ENCODE assay signal across 7 mouse cellular contexts in genomic region chr9:20581175-20581634, GRCm38 (mm10). TPM values are rescaled to one million over a fixed set of nuclear protein-coding genes. Genes with fewer than 3 reads are reported as not detected.
DNase-seq lines count a peak whose midpoint lies in the region; ATAC-seq and TF ChIP-seq lines count a peak whose summit lies in the region.

Gene Zfp846 (plus strand): TSS chr9:20581291.

- peak within 1 kb of the TSS; percentile 57 for H3K9ac ChIP-seq in intestine, postnatal 0 days (ENCODE audit: low read depth, low read length)
- H3K9ac ChIP-seq in midbrain, embryonic 12.5 days (replicated peaks): peak within 1 kb of the TSS; percentile 77

- peaks cover 6% of the 10 kb centered on the region; the same call in 1 of the 2 replicates for H3K4me1 ChIP-seq in embryonic facial prominence, embryonic 10.5 days
- H3K4me1 ChIP-seq in intestine, postnatal 0 days (replicated peaks; ENCODE audit: control insufficient read depth, insufficient read depth, low read length): no peaks in the 10 kb centered on the region
- peaks cover 3% of the 10 kb centered on the region for H3K4me1 ChIP-seq in midbrain, embryonic 12.5 days
- H3K4me1 ChIP-seq in small intestine, adult 2 months (ENCODE audit: control insufficient read depth, insufficient read depth, insufficient read length, low read length): no peaks in the 10 kb centered on the region

- intact Hi-C loops in left cerebral cortex, postnatal 4 days (cut with DNase I): loop anchor here (10.0 kb wide), 1 partner anchor 66 kb away; no protein-coding TSS in a partner anchor

- peaks cover 17% of the 10 kb centered on the region for H3K27me3 ChIP-seq in embryonic facial prominence, embryonic 10.5 days (replicated peaks; ENCODE audit: low read depth, poor library complexity, severe bottlenecking)
- peaks cover 8% of the 10 kb centered on the region; the same call in 1 of the 2 replicates for H3K27me3 ChIP-seq in intestine, postnatal 0 days (replicated peaks; ENCODE audit: control insufficient read depth, insufficient read depth, low read length)
- H3K27me3 ChIP-seq in midbrain, embryonic 12.5 days: peaks cover 17% of the 10 kb centered on the region
- no peaks in the 10 kb centered on the region for H3K27me3 ChIP-seq in small intestine, adult 2 months (ENCODE audit: control insufficient read depth, insufficient read depth, low read length)

- H3K36me3 ChIP-seq in embryonic facial prominence, embryonic 10.5 days (replicated peaks): peaks cover 31% of the 10 kb centered on the region
- H3K36me3 ChIP-seq in intestine, postnatal 0 days (ENCODE audit: control insufficient read depth, insufficient read depth): 0 out of 2 replicates have a peak, but pooled peaks cover 3% of the 10 kb centered on the region
- H3K36me3 ChIP-seq in midbrain, embryonic 12.5 days: no peaks in the 10 kb centered on the region
- 0 out of 2 replicates have a peak, but pooled peaks cover 2% of the 10 kb centered on the region for H3K36me3 ChIP-seq in small intestine, adult 2 months (ENCODE audit: control insufficient read depth, insufficient read depth, low read length)

- DNase-seq in adrenal gland, postnatal 10 days: peak; percentile 99
- DNase-seq in embryonic facial prominence, embryonic 10.5 days (ENCODE audit: low spot score): peak; percentile 99
- DNase-seq in gonadal fat pad, adult 2 months (ENCODE audit: low read depth): peak; percentile 57
- peak; percentile 98 for DNase-seq in left cerebral cortex, postnatal 4 days

- WGBS in embryonic facial prominence, embryonic 10.5 days: under 1% methylated on average over 30 of the region's 30 CpGs
- under 1% methylated on average over 30 of the region's 30 CpGs for WGBS in intestine, postnatal 0 days
- under 1% methylated on average over 30 of the region's 30 CpGs for whole genome bisulfite sequencing in midbrain, embryonic 12.5 days
- WGBS in small intestine, adult 2 months: 1% methylated on average over 30 of the region's 30 CpGs

- peak within 1 kb of the TSS; percentile 72 for H3K4me3 ChIP-seq in embryonic facial prominence, embryonic 10.5 days
- peak within 1 kb of the TSS; percentile 71 for H3K4me3 ChIP-seq in intestine, postnatal 0 days (ENCODE audit: low read depth, low read length)
- H3K4me3 ChIP-seq in midbrain, embryonic 12.5 days: peak within 1 kb of the TSS; percentile 62
- peak within 1 kb of the TSS; percentile 76 for H3K4me3 ChIP-seq in small intestine, adult 2 months (ENCODE audit: low read depth, low read length)

- peak; percentile 100 for ATAC-seq in intestine, postnatal 0 days
- peak; percentile 98 for ATAC-seq in midbrain, embryonic 12.5 days (ENCODE audit: low FRiP score, low read depth)

- H3K4me2 ChIP-seq in intestine, postnatal 0 days (replicated peaks; ENCODE audit: low read depth): peak within 1 kb of the TSS; percentile 78
- peak within 1 kb of the TSS; percentile 59 for H3K4me2 ChIP-seq in midbrain, embryonic 12.5 days (replicated peaks)

- TF ChIP-seq POLR2A in small intestine, adult 2 months (IDR thresholded peaks at IDR 0.05; ENCODE audit: low read depth, low read length): 0 out of 2 replicates have a peak, but pooled peaks have one; percentile 66

- H3K27ac ChIP-seq in embryonic facial prominence, embryonic 10.5 days (replicated peaks): peak within 1 kb of the TSS; percentile 92
- H3K27ac ChIP-seq in intestine, postnatal 0 days (ENCODE audit: low read depth, low read length): peak within 1 kb of the TSS; percentile 41
- peak within 1 kb of the TSS; percentile 89 for H3K27ac ChIP-seq in midbrain, embryonic 12.5 days (replicated peaks)
- H3K27ac ChIP-seq in small intestine, adult 2 months (ENCODE audit: insufficient read depth, low read depth, low read length): no peak within 1 kb of the TSS

- TF ChIP-seq CTCF in intestine, postnatal 0 days (IDR thresholded peaks at IDR 0.05; ENCODE audit: low read depth): peak; percentile 54
- no peak for TF ChIP-seq CTCF in small intestine, adult 2 months (IDR thresholded peaks at IDR 0.05; ENCODE audit: extremely low read depth, insufficient read length, insufficient replicate concordance, low read depth, low read length)

- peaks cover 2% of the 10 kb centered on the region; the same call in 1 of the 2 replicates for H3K9me3 ChIP-seq in embryonic facial prominence, embryonic 10.5 days
- no peaks in the 10 kb centered on the region for H3K9me3 ChIP-seq in intestine, postnatal 0 days (ENCODE audit: control insufficient read depth)
- H3K9me3 ChIP-seq in midbrain, embryonic 12.5 days: no peaks in the 10 kb centered on the region

RNA-seq across cellular contexts. Expression of gene Zfp846, which starts in this region (rescaled TPM):
- total RNA-seq in adrenal gland, postnatal 10 days (2021): 10 to 100 TPM in 1 of 2 experiments, 1 to 10 TPM in 1; 5.8 to 13.3 TPM
- polyA plus RNA-seq in embryonic facial prominence, embryonic 10.5 days (2016; fragmentation: Nextera tagmentation; extraction: Ambion mirVana): 16.6 and 18.8 TPM in 2 replicates
- 3.1 and 3.7 TPM in 2 replicates for polyA plus RNA-seq in gonadal fat pad, adult 2 months (2012; rRNA removed)
- 5.2 and 5.7 TPM in 2 replicates for polyA plus RNA-seq in intestine, postnatal 0 days (2015; fragmentation: Nextera tagmentation; extraction: Ambion mirVana)
- total RNA-seq in left cerebral cortex, postnatal 4 days (2021): 10 to 100 TPM; 44.4 to 51.5 TPM
- 31.6 and 32.7 TPM in 2 replicates for polyA plus RNA-seq in midbrain, embryonic 12.5 days (2016; fragmentation: Nextera tagmentation; extraction: Ambion mirVana)
- polyA plus RNA-seq in small intestine, adult 2 months (2012; rRNA removed): 0.81 and 1.0 TPM in 2 replicates
